Mouse (Mus musculus) thymus, postnatal 4 days (tissue): ENCODE data around the gene Unc93a2.
"Not testable (repeated sequence)": the region's sequence is repeated elsewhere in the genome, so short reads cannot be mapped to it uniquely, and the experiment has no call there.

Experiments used
- DNase-seq: peaks from one replicate; pipeline ENCODE4 v3.0.0; 2021

The Unc93a2 gene

GRCm38 (mm10) chr17:7385364-7385763 is at the start of gene Unc93a2:
Gene Unc93a2, minus strand, starts transcription at chr17:7385464.
- not testable (repeated sequence) for DNase-seq

GRCm38 (mm10) chr17:7434121-7434520 is 48.9 kb upstream of the Unc93a2 start:
- not testable (repeated sequence) for DNase-seq

- DNase-seq: not testable (repeated sequence)
Observed at GRCm38 (mm10) chr17:7430210-7430631, 45.0 kb upstream of the Unc93a2 start.

- peak; percentile 9 for DNase-seq
Observed at GRCm38 (mm10) chr17:7420191-7420973, 35.1 kb upstream of the Unc93a2 start.

GRCm38 (mm10) chr17:7414601-7415310 is 29.5 kb upstream of the Unc93a2 start:
- DNase-seq: peak; percentile 13

- DNase-seq: not testable (repeated sequence)
Observed at GRCm38 (mm10) chr17:7413336-7413735, 28.1 kb upstream of the Unc93a2 start.

GRCm38 (mm10) chr17:7399770-7400169 is 14.5 kb upstream of the Unc93a2 start:
- not testable (repeated sequence) for DNase-seq

- DNase-seq: not testable (repeated sequence)
Observed at GRCm38 (mm10) chr17:7398198-7398847, 13.1 kb upstream of the Unc93a2 start.

- not testable (repeated sequence) for DNase-seq
Observed at GRCm38 (mm10) chr17:7397079-7397478, 11.8 kb upstream of the Unc93a2 start.

GRCm38 (mm10) chr17:7396288-7396687 is 11.0 kb upstream of the Unc93a2 start:
- DNase-seq: not testable (repeated sequence)

- not testable (repeated sequence) for DNase-seq
Observed at GRCm38 (mm10) chr17:7395671-7396070, 10.4 kb upstream of the Unc93a2 start.

GRCm38 (mm10) chr17:7395116-7395515 is 9.9 kb upstream of the Unc93a2 start:
- DNase-seq: not testable (repeated sequence)

GRCm38 (mm10) chr17:7389898-7390297 is 4.6 kb upstream of the Unc93a2 start:
- not testable (repeated sequence) for DNase-seq

GRCm38 (mm10) chr17:7388958-7389356 is 3.7 kb upstream of the Unc93a2 start:
- not testable (repeated sequence) for DNase-seq

- not testable (repeated sequence) for DNase-seq
Observed at GRCm38 (mm10) chr17:7388341-7388957, 3.2 kb upstream of the Unc93a2 start.

- not testable (repeated sequence) for DNase-seq
Observed at GRCm38 (mm10) chr17:7386016-7386415, 752 bp upstream of the Unc93a2 start.

- DNase-seq: not testable (repeated sequence)
Observed at GRCm38 (mm10) chr17:7383167-7384143, 1.8 kb downstream of the Unc93a2 start.

GRCm38 (mm10) chr17:7382711-7383110 is 2.6 kb downstream of the Unc93a2 start:
- not testable (repeated sequence) for DNase-seq

- DNase-seq: not testable (repeated sequence)
Observed at GRCm38 (mm10) chr17:7377907-7378306, 7.4 kb downstream of the Unc93a2 start.

- not testable (repeated sequence) for DNase-seq
Observed at GRCm38 (mm10) chr17:7376951-7377700, 8.1 kb downstream of the Unc93a2 start.

- DNase-seq: not testable (repeated sequence)
Observed at GRCm38 (mm10) chr17:7371879-7372278, 13.4 kb downstream of the Unc93a2 start, which contains the start of gene Gm49630. Gene Gm49630, minus strand, starts transcription at chr17:7371979.
